Mouse (Mus musculus) heart, postnatal 4 days (tissue): ENCODE measurements around the gene Galnt7. TPM values are rescaled to one million over a fixed set of nuclear protein-coding genes. Genes with fewer than 3 reads are reported as not detected.

Source experiments
- DNase-seq: peaks from one replicate; pipeline ENCODE4 v3.0.0; 2021
- total RNA-seq, 2 experiments: library from RNA; stranded (reverse); gene quantifications; 2 replicates each; pipeline ENCODE4 v1.2.3; 2021

Gene Galnt7
- total RNA-seq, 2 experiments from 2014 or later: 5.1 to 5.5 TPM

- no peak for DNase-seq
Observed at GRCm38 (mm10) chr8:57489366-57489765, 163.5 kb downstream of the Galnt7 start.

DNA sequence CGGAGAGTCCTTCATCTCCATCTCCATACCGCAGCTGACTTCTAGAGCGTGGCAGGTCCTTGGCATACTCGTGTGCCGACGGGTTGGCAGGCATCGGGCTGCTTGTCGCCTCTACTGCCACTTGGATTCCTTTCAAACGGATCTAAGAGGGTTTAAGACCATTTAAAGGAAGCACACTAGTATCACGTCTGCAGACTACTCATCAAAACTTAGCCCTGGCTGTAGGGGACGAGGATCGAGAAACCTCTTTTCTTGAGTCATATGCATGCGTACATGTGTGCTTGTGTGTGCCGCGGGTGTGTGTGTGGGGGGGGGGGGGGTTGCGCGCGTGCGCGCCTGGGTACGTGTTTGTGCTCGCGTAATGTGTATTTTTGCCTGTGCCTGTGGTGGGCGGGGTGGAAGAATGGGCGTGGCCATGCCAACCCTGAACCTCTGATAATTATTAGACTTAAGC, 164.5 kb downstream of the Galnt7 start:
- DNase-seq: peak; percentile 68

DNA sequence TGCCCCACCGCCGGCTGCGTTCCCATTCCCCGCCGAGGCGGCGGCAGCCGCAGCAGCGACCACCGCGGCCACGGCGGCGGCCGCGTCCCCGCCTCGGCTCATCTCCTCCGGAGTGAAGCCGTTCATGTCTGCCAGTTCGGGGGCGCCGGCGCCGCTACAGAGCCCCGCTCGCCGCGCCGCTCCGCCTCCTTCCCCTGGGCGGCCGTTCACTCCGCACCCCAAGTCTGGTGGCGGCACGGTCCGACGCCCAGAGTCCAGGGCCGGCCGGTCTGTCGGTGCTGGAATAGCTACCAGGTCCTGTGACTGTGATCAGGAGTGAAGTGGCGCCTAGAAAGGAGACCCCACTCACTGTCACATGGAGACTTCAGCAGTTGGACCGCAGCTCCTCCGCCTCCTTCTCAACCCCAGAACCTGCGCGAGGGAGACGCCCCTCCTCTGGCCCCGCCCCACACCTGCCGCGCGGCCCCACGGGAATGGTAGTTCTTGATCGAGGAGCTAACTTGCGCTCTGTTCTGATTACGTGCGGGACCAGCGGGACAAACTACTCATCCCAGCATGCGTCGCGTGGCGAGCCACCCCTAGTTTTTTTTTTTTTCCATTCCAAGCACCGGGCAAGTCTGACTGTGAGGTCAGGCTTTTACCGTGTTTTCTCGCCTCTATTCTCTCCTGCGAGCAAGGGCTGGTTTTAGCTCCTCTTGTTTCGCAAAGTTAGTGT, 165.2 kb downstream of the Galnt7 start, which contains the start of gene Sap30:
TSS of gene Sap30 (minus strand) at position 420 of the 715 bp plus-strand sequence.
- peak; percentile 99 for DNase-seq

DNA sequence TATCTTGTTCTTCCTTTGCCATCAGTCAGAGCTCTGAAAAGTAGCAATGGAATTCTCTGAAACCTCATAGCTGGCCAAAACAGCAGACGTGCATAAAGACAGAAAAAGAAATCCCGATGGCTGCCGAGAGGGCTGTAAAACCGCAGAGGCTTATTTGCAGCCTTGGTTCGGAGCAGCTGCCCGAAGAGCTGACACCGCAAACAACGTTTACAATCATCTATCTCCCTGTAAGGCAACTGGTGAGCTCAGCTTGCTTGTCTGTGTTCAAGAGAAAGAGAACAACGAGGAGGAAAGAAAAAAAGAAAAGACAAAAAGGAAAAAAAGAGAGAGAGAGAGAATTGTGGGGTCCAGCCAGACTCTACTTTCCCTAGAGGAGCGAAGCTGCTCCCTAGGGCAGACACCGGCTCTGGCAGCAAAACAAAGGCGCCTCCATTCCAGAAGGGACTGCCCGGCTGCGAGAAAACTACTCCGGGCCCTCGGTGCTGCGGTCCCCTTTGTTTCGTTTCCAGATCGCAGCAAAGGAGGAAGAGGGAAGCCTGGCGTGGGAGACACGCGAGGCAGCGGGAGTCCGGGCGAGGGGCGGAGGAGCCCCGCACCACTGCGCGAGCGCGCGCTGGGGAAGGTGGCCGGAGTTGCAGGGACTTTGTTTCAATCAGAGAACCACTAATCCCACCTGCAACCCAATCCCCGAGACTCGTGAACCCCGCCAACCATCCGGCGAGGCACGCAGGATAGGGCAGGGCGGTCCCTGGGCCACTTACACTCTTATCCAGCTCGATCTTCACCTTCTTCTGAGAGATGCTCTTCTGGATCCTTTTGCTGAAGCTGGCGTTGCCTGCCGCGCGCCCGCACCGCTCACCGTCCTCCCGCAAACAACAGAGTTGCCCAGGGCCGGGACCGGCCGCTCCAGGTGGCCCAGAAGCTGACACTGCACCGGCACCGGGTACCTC, 166.1 kb downstream of the Galnt7 start:
- peak; percentile 52 for DNase-seq

- DNase-seq: no peak
Observed at GRCm38 (mm10) chr8:57480606-57481005, 172.2 kb downstream of the Galnt7 start.

DNA sequence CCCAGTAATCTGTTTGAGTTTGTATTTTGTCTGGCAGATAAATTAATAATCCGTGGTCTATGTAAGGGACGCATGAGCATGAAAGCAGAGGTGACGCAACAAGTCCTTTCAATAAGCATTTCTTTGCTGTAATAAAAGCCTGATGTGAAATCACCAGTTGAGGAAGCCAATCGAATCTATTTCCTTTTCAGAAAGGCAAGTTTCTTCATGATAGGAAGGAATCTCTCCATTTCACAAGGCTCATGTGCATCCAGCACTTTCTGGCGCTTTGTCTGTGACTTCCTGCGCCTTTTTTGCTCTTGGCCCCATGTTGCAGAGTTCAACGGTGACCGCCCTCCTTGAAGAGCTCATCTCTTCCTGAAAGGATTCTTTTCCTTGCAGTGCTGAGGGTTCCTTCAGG, 173.1 kb downstream of the Galnt7 start:
- no peak for DNase-seq

GRCm38 (mm10) chr8:57478406-57478805, 174.4 kb downstream of the Galnt7 start:
- peak; percentile 18 for DNase-seq

Other genes with a start within 250 kb of the Galnt7 start
- gene Scrg1, start 197.1 kb downstream of the Galnt7 start, total RNA-seq: not detected
- gene Sap30, start 165.2 kb downstream of the Galnt7 start, total RNA-seq: 10 to 100 TPM; 34.0 to 37.4 TPM
- 100 to 1,000 TPM; 159 to 180 TPM for gene Hmgb2, start 141.1 kb downstream of the Galnt7 start, total RNA-seq